Mouse (Mus musculus) frontal cortex, adult (tissue): ENCODE data around the gene Rimkla.

ENCODE experiments used
- ATAC-seq: cut with Nextera tagmentation; 2 replicates; pipeline ENCODE4 v1.9.2; 2017; ENCODE audit warnings: mild to moderate bottlenecking, moderate library complexity, mixed read lengths; ENCODE audit not compliant: low TSS enrichment

Rimkla gene

DNA sequence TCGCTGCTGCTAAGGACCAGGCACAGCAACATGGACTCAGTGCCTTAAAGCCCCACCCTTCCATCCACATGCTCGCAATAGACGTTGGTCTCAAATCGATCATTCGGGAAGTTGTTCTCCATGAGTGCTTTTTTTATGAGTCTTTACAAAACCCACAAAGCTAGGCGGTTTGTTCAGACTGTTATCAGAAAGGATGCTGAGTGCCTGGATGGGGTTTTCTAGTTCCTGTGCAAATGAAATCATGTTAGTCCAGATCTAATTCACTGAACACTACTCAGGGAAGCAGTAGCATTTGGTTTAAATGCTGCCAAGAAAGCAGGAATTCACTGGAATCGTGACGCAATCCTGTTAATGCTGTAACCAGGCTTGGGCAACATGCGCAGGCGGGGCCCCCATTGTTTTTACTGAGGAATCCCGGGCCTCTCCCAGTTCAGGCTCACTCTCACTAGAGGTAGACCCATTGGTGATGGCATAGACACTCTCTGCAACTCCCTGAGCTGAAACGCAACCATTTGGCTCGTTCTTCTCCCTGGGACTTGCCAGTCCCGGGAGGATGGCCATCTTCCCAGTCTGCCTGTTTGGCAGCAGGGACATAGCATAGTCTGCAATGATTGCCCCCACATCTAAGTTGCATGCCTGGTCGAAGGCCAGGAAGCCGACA is 24.6 kb downstream of the Rimkla start:
- ATAC-seq, result peak; percentile 68; the same call in 1 of the 2 replicates

DNA sequence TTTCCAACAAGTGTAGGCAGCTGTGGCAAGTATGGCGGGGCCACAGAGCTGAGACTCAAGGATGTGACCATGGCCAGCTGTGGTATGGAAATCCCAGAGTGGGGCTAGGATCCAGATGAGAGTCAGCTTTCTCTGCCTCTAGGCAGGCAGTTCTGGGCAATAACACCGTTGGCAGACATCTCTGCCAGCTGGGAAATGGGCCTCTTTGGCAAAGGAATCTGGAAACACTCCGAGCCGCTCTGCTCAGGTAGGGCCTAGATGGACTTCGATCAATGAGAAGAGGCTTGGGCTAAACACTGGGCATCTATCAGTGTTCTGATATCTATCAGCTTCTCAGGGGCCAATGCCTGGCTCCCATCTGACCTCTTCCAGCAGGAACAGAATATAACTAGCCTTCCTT is 26.6 kb downstream of the Rimkla start:
- ATAC-seq, result no peak

DNA sequence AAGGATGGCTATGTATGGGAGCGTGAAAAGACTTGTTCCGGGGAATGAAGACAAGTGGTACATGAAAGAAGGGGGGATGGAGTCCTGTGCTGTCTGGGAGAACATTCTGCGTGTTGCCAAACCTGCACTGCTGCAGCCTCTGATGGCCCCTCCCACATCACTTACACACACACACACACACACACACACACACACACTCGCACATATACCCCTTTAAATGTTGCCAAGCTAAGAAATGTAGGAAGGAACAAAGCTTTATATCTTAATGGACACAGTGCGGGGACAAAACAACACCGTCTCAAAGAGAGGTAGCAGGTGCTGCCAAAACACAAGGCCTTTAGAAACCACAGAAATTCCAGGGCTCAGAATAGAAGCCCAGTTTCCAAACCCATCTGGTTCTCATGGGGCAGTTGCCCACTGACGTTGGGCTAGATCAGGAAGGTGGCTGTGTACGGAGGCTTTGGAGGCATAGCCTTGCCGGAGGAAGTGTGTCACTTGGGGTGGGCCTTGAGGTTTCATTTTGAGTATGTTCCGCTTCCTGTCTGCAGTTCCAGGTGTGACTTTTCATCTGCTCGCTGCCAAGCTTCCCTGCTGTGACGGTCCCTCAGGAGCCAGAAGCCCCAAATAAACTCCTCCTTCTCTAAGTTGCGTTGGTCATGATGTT is 28.5 kb downstream of the Rimkla start:
- no peak for ATAC-seq

DNA sequence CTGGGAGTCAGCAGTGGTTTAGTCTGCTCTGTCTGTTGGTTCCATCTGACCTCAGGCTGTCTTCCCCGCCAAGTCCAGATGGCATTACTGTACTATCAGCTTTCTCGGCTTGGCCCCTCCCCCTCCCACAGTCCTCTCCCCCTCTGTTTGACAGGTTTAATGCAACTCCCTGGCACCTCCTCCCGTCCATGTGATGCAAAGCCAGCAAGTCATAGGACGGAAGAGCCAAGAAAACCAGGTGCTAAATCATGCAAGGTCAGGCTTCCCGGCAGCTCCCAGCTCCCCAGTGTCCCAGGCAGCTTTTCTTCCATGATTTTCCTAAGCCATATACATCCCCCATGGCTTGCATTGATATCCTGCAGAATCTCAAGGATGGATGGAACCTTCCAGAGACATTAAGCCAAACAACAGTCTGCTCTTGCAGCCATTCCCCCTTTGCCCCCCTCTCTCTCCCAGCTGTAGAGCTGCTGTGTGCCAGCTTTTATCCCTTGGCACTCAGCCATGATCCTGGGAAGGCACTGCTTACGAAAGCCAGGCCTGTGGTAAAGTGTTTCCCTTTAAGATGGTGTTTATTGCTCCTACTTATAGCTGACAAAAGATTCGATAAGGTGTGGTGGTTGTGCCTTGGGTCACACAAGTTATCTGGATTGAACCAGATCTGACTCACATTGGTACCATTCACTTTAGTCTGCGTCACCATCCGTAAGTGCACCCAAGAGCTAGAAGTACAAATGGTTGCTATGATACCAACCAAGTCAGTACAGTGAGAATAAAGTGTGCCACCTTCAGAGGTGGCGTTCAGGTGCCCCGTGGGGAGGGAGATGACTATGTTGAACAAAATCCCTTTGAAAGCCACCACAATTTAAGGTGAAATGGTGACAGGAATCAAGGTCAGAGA is 29.3 kb downstream of the Rimkla start:
- peak; percentile 11; the same call in 1 of the 2 replicates for ATAC-seq

DNA sequence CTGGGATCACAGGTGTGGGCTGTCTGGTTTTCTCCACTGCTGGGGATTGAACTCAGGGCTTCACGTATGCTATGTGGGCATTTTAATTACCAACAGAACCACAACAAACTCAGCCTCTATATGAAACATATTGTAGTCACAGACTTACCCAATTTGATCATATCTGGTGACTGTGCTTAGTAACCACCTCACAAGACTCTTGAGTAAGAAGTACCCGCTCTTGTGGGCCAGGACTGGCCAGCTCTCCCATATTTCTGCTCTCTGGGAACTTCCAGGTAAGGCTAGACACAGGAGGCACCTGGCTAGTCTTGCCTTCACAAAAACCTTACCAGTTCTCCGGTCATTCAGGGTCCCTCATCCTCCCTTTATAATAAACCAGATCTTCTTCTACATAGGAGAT is 30.0 kb downstream of the Rimkla start:
- no peak for ATAC-seq

DNA sequence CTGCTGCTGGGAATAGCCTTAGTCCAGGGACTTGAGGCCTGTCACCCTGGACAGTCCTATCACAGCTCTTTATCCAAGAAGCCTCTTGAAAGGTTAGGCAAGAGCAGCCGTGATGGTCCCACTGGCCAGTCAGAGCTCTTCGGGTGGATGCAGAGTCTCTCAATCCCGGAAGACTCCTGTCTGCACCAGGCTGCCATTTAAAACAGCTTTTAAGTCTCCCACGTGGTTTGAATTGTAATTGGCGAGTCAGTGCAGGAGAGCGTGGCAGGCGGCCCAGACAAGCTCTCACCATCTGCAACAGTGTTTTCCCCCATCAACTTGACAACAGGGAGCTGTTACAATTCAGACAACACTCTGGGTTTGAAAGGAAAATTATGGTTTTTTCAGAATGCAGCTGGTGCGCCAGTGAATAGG is 31.7 kb downstream of the Rimkla start:
- ATAC-seq, result peak; percentile 91

DNA sequence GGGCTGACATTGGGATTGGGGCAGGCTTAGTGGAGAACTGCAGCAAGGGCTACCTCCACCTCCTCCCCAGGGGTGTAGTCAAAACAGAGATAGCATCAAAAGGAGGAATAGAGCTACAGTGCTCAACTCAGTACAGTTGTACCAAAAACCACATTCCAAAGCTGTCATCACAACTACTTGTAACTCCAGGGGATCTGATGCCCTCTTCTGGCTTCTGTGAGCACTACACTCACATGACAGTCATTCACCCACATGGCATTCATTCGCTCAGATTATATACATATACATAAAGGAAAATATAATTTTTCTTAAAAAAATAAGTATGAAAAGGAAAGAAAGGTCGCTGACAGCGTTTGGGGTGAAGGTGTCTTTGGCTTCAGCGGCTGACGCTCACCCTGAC is 32.1 kb downstream of the Rimkla start:
- ATAC-seq, result no peak

DNA sequence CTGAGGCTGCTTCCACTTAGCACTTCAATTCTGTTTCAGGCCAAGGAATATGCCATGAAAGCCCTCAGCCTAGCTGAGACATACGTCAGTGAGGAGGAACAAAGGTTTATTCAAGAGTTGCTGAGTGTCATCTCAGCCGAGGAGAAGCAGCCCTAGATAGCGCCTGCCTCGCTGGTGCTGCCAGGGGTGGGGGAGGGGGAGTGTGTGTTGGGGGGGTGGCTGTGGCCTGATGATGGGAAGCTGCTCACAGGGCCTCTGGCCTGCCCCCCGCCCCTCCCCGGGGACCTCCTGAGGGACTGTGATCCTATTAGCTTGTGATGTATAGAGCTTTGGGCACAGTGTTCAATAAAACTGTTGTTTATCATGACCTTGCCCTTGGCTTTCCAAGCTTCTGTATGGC is 38.9 kb downstream of the Rimkla start:
- no peak for ATAC-seq

DNA sequence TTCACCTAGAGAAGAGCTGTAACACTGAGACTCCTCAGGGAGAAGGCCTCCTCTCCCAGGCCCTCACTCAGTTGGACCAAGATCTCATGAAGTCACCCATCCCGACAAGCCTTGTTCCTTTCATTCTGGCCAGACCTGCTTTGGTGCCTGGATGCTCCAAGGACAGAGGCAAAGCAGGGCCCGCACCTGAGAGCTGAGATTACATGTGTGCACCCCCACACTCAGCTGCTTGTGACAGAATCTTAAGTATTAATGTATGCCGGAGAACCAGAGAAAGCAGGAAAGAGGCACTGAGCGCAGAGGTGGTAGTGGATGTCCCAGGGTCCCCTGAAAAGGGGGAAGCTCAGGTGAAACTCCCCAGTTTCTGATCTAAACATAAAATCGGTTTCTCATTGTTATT is 39.3 kb downstream of the Rimkla start:
- no peak for ATAC-seq

DNA sequence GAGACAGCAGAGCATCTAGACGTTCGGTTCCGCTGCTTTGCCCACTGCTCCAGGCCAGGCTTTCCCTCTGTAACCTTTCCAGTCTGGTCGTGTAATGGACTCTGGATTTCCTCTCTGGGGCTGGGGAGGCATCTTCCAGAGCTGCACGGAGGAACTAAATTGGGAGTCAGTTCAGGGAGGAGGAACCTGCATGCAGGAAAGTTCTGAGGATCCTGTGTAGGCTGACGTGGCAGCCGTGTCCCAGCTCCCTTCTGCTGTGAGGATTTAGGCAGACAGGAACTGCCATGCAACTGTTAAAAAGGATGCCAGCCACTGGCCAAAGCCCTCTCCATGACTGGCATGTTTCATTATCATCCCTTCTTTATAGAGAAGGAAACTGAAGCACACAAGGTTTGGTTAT is 42.0 kb downstream of the Rimkla start:
- peak; percentile 81 for ATAC-seq

DNA sequence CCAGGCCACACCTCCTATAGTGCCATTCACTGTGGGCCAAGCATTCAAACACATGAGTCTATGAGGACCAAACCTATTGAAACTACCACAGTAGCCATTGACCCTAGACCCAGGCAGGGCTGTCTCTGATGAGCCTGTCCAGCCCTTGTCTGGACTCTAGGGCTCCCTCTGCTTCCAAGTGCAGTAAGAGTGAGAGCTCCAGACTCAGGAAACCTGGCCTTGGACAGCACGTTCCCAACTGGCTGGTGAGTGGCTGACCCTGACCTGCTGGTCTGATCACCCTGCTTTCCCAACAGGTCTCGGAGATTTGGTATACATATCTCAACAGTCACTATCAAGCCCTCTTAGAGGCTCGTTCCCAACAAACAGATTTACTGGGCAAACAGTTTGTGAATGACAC is 44.6 kb downstream of the Rimkla start:
- ATAC-seq, result no peak

DNA sequence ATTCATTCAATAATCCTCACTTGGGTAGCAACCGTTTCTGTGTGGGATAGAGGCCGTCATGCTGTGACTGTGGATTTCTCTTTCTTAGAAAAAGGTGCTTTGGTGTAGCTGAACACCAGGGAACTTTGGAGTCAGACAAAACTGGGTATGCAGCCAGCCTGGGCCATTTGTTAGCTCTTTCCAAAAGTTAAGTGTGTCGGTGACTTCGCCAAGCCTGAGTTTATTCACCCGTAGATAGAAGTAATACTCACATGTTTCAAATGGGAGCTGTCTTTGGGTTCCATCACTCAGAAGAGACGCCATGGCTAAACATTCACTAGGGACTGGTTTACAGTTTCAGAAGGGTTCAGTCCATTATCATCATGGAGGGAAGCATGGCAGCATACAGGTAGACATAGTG is 45.2 kb downstream of the Rimkla start:
- ATAC-seq, result no peak

DNA sequence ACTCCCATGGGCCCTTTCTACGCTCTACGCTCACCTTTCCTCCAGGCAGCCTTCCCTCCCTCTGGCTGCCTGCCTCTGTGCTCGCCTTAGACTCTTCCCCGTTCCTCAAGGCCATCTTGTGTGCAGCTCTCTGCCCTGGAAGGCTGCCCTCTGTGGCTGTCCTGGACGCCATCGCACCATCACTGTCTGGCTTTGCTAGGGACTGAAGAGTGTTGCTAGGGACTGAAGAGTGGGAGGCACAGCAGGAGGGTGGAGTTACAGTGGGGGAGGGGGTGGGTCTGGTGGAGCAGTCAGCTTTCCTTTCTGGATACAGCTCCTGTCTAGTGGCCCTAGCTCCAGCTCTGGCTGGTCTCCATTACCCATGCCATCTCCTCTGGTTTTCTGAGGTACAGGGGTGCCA is 49.9 kb downstream of the Rimkla start:
- no peak for ATAC-seq

DNA sequence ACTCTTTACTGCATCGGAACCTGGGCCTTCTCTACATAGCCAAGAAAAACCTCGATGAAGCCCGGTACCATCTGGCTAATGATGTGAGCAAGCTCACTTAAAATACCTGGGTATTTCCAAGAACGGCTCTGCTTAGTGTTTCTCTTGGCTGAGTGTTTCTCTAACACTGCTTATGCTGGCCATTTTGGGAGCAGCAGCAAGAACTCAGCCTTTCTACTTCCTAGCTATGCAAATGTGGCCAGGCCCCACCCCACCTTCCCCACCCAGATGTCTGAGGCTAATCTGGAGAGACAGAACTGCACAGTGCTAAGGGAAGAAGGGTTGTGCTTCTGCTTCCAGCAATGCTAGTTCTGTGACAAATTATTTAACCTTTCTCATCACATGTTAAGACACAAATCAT is 50.6 kb downstream of the Rimkla start:
- peak; percentile 52; the same call in 1 of the 2 replicates for ATAC-seq

DNA sequence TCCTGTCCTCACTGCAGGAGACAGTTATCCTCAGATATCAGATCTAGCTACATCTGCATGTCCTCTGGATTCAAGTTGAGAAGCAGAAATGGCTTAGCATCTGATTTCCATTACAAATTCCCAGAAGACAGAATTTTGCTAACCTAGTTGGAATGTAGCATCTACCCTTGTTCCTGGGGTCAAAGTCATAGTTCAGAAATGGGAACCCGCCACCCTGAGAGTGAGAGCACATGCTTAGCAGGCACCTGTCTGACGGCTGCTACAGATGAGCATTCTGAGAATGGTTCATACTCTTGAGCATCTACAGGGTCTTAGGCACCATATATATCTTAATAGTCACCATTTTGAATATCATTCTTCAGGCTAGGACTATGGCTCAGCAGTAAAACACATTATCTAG is 54.5 kb downstream of the Rimkla start:
- no peak for ATAC-seq

DNA sequence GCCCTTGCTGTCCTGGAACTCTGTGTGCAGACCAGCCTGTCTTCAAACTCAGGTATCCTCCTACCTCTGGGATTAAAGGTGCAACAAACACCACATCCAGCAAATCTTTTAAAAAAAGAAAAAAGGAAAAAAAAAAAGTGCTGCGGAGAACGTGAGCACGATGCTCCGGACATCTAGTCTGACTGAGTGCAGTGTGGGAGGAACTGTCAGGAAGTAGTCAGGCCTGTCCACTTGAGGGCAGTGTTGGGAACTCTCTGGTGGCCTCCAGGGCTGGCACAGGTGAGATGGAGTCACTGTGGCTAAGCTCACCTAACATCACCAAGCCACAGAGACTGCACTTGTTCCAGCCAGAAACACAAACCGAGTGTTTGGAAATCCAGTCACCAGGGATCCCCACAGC is 61.8 kb downstream of the Rimkla start:
- ATAC-seq, result peak; percentile 72; the same call in 1 of the 2 replicates

DNA sequence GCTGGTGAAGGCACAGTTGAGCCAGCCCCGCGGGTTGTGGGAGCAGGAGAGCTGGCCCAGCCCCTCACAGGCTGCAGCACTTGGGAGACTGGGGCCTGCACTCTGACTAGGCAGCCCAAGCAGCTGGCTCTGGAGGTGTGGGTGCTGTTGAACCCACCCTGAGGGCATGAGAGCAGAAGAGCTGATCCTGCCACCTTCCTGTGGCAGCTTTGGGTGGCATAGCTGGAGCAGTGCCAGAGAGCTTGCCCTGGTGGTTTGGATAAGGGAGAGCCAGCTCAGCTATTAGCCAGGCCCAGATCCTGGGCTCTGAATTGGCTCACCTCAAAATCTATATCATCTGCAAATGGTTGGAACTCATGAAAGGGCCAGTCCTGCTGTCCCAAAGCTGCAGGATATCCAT is 64.7 kb downstream of the Rimkla start:
- no peak for ATAC-seq

DNA sequence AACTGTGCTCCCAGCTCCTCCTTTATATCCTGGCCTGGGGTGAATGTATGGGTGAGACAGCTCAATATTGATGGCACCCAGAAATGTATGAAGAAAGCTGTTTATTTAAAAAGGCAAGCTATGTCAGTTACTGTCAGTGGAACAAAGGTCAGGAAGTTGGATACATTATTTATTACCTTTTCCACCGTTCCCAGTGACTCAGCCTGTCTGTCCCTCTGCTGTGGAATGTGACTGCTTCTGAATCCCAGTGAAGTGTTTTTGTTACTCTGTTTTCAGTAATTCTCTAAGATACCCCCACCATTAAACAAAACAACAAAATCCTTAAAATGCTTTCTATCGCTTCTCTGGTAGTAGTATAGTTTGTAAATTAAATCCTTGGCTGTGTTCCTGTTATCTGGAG is 66.8 kb downstream of the Rimkla start:
- ATAC-seq, result no peak

DNA sequence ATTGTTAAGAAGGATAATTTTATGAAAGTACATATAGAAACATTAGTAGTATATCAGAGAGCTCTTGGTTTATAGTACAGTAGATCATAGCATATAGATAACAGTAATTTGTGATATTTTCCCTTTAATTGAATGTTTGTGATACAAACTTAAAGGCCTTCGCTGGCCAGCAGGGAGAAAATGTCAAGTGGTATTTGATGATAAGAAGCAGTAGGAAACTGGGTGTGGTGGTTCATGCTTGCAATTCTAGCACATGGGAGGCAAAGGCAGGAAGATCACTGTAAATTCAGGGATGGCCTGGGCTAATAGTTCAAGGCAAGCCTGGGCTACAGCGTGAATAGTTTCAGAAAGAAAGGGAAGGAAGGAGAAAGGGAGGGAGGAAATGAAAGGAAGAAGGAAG is 67.4 kb downstream of the Rimkla start:
- ATAC-seq, result no peak

DNA sequence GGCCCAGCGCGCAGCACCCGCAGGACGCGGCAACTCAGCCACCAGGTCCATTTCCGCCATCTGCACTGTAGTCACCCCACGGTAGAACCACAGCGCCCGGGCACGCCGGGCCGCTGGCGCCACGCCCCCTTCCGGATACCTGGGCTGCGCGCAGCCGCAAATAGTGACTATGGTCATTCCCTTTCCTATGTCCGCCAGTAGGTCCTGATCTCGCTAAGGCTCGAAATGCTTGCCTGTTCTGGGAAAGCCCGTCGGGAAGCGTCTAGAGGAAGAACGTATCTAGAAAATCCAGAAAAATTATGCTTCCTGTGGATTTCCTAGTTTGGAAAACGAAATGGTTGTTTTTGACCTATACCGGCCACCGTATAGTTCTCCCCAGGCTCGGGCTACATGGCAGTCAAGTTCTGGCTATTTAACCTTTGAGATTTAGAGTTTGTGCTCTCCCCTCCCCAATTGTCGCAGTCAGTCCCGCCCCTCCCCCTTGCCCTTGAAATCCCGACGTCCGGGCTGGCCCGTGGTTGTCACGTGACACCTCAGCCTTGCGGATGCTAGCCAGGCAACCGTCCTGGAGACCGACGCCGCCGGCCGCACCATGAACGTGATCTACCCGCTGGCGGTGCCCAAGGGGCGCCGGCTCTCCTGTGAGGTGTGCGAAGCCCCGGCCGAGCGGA is 70.0 kb downstream of the Rimkla start, which contains the start of the genes Ppcs and Zmynd12:
Gene Ppcs, minus strand, starts transcription at position 127 of the 671 bp plus-strand sequence.
Gene Zmynd12, plus strand, starts transcription at position 521 of the 671 bp plus-strand sequence.
- ATAC-seq, result peak; percentile 93

DNA sequence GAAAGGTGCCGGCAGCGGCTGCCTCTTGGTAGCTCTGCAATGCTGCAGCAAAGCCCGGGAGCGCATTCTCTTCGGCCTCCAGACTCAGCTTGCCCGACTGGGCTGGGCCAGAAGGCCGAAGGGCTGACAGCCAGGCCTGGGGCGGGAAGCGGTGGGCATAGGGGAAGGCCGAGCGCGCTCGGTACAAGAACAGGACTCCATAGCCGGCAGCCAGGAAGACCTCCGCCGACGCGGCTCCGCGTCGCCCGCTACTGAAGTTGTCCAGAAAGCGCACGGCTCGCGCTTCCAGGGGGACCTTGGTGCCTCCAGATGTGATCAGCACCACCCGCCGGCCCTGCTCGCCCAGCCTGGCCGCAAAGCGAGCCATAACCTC is 70.5 kb downstream of the Rimkla start:
- peak; percentile 24 for ATAC-seq

DNA sequence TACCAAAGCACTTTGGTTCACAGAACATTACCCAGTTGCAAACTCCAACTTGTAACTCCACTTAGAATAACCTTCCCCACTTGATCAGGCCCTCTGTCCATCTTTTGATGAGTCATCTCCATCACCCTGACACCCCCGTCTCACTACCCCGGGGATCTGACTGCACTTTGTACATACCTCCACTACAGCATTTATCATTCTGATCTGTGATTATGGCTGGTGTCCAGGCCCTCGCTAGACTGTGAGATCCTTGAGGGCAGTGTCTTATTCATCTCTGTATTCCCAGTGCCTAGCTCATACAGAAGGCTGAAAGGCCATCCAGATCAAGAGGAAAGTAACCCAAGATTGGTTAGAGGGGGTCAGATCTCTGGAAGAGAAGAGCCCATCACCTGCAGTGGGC is 71.2 kb downstream of the Rimkla start:
- no peak for ATAC-seq
